1 mouse cellular context compared by ENCODE assay signal in genomic region chr14:57848061-57848460, GRCm38 (mm10). TPM values are rescaled to one million over a fixed set of nuclear protein-coding genes. Genes with fewer than 3 reads are reported as not detected.
"Had no signal": no experiment of that assay in that cellular context is flagged by ENCODE, and none has a peak within 500 bp of the region (broad histone marks: within the 10 kb centered on the region; RNA-seq: fewer than 3 reads in every experiment).

No protein-coding gene starts in this region.

RNA-seq across cellular contexts. Expression of gene Ska3, which starts 22.1 kb away (rescaled TPM):
- total RNA-seq: neutrophil, adult 5-6 weeks had no signal
